Mouse (Mus musculus) cerebral cortex, adult 2 months (tissue): Measurements from ENCODE around the gene Bpifb1.

ENCODE experiments used
- WGBS: fragments of 180-500 bp; shearing (Covaris S2); methylation state at CpG from one replicate; pipeline ENCODE4 v1.1.7; 2018; 5-methylcytosine and 5-hydroxymethylcytosine counted together

Gene Bpifb1

DNA sequence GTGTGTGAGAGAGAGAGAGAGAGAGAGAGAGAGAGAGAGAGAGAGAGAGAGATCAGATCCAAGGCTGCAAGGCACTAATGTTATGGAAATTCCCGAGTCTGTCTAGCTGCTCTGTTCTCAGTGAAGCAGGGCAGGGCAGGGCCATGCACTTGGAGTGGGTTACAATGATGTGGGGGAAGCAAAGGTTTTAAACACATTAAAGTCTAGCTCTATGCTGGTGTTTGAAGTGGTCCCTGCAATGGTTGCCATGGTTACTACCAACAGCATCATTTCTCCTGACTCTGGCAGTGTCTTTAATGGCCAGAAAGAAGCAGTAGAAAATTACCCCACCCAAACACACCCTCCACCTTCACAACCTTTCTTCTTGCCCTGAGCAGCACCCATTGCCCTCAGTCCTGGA, 20.5 kb downstream of the Bpifb1 start:
- WGBS, result 24% methylated on average over 1 of the region's 1 CpGs

DNA sequence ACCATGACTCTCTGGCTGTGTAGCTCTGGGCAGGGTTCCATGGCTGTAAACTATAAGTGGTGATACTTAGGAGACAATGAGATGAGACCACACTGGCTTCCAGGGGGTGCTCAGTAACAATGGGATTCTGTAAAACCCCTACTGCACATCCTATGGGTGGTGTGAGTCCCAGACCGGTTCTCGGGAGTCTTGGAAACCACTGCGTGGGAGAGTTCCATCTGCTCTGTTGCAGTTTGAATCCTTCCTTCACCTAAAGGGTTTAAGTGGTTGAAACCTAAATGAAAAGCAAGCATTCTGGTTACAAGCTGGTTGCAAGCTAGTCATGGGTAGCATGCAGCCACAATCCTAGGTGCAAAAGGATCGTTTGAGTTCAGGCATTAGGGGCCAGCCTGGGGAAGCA, 21.3 kb downstream of the Bpifb1 start:
- WGBS, result 51% methylated on average over 4 of the region's 4 CpGs

DNA sequence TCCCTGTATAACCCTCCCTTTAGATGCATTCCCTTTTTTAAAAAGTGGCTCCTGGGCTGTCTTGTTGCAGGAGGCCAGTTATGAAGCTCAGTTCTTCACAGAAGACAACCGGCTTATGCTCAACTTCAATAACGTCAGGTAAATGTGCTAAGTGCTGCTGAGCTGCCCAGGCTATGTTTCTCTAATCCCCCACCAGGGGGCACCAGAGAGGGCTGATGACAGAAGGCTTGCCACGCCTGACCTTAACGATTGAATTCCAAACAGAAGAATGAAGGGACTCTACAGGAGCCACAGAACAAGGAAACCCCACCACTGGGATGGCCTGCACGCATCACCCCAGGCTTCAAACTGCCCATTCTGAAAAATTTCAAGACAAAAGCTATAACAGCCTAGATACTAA, 24.6 kb downstream of the Bpifb1 start:
- 26% methylated on average over 5 of the region's 5 CpGs for WGBS

DNA sequence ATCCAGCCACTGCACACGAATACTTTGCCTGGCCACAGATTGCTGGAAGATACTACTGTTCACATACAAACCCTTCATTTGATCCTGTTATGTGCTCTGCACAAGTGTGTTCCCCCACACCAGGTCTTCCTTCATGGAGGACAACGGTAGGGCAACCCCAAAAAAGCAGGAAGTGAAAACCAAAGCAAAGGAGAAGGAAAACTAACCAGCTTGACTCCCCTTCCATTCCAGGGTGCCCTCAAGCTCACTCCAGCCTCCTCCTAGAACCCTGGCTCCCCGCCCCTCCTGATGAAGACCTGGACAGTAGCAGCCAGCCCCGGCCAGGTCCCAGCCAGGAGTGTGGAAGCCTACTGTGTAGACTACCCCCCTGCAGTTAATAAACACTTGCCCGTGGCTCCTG, 29.3 kb downstream of the Bpifb1 start:
- 82% methylated on average over 5 of the region's 5 CpGs for WGBS

DNA sequence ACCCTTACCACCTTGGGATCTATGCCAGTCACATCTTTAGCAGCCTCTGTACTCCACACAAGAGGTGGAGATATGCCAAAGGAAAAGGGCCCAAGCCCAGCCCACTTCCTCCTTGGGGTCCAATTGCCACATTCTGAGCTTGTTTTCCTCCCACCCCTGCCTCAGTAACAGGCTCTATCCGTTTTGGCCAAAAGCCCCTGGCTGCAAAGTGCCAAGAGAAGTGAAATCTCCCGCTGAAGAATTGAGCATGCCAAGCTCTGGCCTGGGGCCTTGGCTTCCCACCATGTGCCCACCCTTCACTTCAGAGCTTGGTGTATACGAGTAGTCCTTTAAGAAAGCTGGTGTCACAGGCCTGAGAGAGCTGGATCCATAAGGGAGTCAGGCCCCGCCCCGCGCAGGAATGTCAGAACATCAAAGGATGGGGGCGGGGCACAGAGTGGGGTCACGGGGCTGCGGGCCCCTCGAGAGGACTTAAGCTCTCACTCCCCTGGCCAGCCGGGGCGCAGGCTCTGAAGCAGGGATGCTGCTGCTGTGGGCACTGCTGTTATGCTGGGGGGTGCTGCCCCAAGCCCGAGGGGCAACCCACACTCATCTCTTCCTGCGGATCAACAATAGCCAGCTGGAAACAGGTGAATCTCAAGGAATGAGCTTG, 32.8 kb downstream of the Bpifb1 start, which contains the start of gene Bpifb5:
Bpifb5 (plus strand) TSS at position 478 of the 652 bp plus-strand sequence.
- 21% methylated on average over 14 of the region's 14 CpGs for WGBS

DNA sequence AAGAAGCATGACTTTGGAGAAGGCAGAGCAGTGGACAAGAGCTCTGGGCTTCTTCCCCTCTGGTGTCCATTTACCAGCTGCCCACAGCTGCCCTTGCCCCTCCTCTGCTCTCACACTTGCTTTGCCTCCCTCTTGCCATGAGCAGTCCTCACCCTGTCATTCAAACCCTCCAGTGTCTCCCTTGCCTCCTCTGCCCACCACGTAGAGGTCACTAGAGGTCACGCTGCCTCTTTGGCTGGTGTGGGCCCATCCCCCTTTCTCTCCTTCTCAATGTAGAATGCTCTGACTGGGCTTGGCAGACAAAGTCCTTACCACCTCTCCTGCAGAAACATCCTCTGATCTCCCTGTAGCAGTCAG, 33.3 kb downstream of the Bpifb1 start:
- 47% methylated on average over 2 of the region's 2 CpGs for WGBS

DNA sequence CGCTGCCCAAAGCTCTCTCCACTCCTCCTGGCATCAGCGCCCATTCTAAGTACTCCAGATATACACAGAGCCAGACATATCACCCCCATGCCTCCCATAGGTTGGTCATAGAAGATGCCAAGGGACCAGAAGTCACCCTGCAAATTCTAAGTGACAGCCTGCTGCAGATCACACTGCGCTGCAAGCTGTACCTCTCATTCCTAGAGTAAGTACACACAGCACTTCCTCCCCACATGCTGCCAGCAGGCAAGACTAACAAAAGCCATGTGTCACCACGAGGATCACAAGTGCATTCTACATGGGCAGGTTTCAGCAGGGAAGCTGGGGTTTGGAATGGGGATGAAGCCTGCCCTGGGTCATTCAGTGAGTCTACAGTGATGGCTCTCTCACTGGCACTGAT, 36.4 kb downstream of the Bpifb1 start:
- 85% methylated on average over 4 of the region's 4 CpGs for WGBS

DNA sequence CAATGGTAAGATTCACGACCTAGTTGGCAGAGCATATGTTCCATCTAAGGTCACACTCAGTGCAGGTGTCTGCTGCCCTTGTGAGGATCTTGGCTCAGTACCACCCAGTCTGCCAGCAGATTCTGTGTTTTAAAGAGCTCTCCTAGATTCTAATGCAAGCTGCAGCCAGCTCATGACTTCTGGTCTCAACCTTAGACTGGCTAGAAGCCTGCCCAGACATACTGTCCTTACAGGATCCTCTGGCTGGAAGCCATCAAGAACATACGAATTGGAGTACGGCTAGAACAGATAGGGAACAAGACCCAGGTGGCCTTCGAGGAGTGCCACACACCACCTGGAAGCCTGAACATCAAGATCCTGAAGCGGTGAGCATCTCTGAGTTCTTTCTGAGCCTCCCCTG, 37.2 kb downstream of the Bpifb1 start:
- 82% methylated on average over 5 of the region's 5 CpGs for WGBS

DNA sequence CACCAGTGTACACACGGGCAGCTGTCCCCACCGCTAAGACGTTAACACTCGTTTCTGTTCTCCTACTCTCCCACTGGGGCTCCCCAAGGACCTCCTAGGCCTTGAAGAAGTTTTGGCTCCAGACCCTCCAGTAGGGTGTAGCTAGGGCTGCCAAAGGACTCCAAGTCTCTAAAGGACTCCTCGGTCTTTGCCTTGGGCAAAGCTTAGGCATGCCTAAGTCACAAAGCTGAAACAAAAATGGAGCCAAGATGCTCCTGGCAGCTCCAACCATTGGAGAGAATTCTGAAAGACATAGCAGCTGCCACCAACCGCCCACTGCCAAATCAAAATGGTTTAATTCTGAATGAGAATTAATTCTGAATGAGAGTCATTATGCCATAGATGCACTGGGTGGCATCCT, 42.8 kb downstream of the Bpifb1 start:
- 51% methylated on average over 6 of the region's 6 CpGs for WGBS

DNA sequence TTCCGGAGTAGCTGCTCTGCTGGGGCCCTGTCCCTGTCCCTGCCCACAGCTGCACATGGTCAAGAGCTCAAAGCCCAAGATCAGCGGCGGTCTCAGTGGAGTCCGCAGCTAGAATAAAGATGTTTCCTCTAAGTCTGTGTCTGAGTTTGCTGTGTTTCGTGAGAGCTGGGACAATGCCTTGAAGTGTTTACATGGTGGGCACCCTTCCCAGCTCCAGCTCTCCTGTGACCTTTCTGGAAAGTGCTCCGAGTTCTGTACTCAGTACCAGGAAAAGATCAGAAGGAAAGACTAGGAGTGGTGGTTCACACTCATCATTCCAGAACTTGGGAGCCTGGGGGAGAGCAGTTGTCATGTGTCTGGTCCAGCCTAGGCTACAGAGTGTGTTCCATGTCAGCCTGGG, 50.2 kb downstream of the Bpifb1 start:
- 79% methylated on average over 6 of the region's 6 CpGs for WGBS

DNA sequence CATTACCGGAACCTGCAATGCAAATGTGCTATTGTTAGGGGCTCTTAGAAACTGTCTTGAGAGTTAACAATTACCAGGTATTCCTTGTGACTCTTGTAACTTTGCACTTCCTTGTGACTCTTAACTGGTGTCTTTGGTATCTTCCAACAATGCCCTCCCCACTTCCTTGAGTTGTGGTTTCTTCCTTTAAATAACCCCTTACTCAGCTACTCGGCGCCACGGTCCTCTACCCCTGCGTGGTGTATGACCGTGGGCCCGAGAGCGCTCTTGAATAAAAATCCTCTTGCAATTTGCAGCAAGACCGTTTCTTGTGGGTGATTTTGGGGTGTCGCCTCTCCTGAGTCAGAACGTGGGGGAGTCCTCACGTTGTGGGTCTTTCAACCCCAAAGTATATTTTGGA, 52.1 kb downstream of the Bpifb1 start:
- WGBS, result 92% methylated on average over 12 of the region's 12 CpGs

DNA sequence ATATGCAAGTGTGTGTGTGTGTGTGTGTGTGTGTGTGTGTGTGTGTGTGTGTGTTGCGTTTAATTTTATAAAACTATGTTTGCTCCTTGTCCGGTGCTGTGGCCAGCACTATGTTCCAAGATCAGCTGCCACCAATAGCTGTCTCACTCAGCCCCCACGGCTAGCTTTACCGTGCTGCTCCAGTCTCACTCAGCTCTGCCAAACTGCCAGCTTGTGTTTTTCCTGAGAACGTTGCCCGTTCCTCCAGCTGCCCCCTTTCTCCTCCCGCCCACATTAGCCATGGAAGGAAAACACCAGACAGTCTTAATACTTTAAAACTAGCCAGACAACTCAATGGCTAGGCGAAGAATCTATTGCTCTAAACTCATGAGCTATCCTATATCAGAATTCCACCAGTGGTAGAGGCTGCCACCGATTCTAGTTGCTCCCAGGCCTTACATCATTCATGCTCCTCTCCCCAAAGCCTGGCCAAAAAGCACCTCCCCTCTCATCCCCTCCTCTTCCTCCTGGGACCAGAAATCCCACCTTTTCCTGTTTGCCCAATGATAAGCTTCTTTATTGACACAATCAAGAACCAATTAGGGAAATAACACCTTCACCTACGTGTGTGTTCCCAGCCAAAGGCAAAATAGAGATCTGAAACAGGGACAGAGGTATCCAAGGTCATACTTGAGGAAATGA, 52.9 kb downstream of the Bpifb1 start:
- 50% methylated on average over 10 of the region's 10 CpGs for WGBS

DNA sequence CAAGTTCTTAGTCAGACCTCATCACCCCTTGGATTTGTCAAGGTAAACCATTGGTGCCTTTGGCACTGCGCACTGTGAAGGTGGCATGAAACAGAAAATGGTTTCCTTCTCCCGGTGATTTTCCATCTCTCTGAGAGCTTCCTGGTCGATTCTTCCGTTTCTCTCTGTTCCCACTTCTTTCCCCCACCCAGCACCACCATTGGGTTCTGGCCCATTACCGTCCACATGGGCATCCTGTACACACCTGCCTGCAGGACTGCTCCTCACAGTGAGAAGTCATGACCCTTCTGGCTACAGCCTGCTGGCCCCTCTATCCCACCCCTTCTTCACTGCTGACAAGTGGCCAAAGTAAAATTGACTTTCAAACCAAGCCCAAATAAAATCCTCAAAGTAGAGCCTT, 54.7 kb downstream of the Bpifb1 start:
- WGBS, result 92% methylated on average over 5 of the region's 5 CpGs

DNA sequence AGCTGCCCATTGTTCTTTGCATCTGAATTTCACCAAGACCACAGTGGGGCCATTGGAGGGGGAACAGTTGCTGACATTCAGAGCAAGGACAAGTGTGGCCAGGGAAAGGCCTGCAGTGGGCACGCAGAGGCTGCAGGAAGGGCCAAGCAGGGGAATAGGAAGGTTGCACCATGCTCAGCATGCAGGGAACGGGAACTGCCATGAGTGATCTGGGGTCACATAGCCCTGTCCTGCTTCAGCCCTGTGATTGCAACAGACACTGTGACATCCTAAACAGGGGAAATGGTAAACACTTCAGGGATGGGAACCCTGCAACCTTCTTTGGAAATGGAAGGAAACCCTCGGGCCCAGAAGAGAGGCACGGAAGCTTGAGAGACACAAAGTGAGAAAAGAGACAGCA, 64.6 kb downstream of the Bpifb1 start:
- WGBS, result 97% methylated on average over 2 of the region's 4 CpGs

DNA sequence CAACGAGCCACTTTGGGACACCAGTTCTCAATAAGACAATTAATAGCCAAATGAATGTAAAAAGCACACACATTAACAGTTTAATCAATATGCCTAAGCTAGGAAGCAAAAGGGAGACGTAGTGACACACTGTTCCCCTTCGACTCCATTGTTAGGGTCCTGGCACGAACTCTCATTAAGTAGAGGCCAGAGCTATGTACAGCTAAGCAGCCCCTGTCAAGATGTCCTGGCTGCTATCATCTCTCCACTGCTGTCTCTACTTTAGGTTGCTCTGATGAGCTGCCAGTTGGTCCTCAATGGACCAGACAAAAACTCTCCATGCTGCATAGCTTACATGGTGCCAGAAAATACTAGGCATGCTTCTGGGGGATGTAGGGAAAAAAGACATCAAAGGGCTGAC, 65.2 kb downstream of the Bpifb1 start:
- WGBS, result 84% methylated on average over 4 of the region's 4 CpGs

DNA sequence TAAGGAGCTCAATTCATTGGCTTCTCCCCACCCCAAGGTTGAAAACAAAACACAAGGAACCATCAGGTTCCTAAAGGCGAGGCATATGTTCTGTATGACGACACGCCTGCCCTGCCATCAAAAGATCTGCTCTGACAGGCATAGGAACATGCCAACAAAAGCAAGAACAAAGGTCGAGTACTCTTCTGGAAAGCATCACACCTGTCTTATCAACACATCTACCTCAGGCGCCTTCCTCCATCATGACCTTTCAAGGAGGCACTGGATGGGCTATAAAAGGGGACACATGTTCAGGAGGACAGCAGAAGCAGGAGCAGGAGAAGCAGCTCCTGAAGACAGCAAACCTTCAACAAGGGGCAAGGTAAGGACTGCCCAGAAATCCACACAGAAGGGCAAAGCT, 66.9 kb downstream of the Bpifb1 start, which contains the start of gene Bpifb9a:
Bpifb9a (plus strand) TSS at position 301 of the 400 bp plus-strand sequence.
- WGBS, result 86% methylated on average over 5 of the region's 5 CpGs

DNA sequence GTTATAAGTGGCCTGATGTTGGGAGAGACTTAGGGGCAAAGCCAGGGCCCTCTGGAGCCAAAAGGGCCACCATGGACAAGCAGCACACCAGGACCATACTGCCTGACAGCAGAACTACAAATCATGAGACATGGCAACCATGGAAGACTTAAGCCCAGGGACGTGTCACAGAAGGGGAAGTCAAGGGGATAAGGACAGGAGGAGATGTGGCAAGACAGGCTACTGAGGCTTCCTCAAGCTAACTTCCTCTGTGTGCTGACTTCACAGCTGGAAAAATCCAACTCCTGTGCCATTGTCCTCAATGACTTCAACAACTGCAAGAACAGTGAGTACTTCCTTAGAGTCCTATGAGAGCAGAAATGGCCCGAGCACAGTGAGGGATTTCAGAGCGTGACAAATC, 73.8 kb downstream of the Bpifb1 start:
- WGBS, result 86% methylated on average over 3 of the region's 3 CpGs
